Comparison of ENCODE assay signal across 18 mouse cellular contexts in genomic region chr6:113879366-113879765, GRCm38 (mm10).
"Had no signal": no experiment of that assay in that cellular context is flagged by ENCODE, and none has a peak within 500 bp of the region (broad histone marks: within the 10 kb centered on the region; RNA-seq: fewer than 3 reads in every experiment).

No protein-coding gene starts in this region.

- H3K27ac ChIP-seq: midbrain, embryonic 10.5 days; midbrain, embryonic 12.5 days; neural tube, embryonic 13.5 days; neural tube, embryonic 15.5 days had no signal

- DNase-seq: lung, embryonic 14.5 days; lung, postnatal 10 days; lung, postnatal 4 days; midbrain, embryonic 14.5 days; retina, postnatal 1 day; right cerebral cortex, adult 18-20 months; right cerebral cortex, postnatal 25 days; right cerebral cortex, postnatal 4 days; spleen, adult 18-20 months; thymus, adult 18-20 months; thymus, postnatal 14 days; thymus, postnatal 36 days had no signal

- ATAC-seq: midbrain, embryonic 16.5 days had no signal

- H3K4me3 ChIP-seq: midbrain, embryonic 10.5 days; midbrain, embryonic 12.5 days; myocyte; neural tube, embryonic 13.5 days; neural tube, embryonic 15.5 days had no signal

- H3K27me3 ChIP-seq: midbrain, embryonic 12.5 days; neural tube, embryonic 13.5 days; neural tube, embryonic 15.5 days had no signal
